Mouse (Mus musculus) intestine, embryonic 16.5 days (tissue): Measurements from ENCODE around the gene Rps13. TPM values are rescaled to one million over a fixed set of nuclear protein-coding genes. Genes with fewer than 3 reads are reported as not detected.

Experiments
- ATAC-seq: fragments of 200-750 bp; cut with Nextera tagmentation; 2 replicates; pipeline ENCODE4 v1.8.0; 2017; ENCODE audit warnings: moderate TSS enrichment, moderate library complexity
- H3K27ac ChIP-seq: fragments of 300-500 bp; sonication (generic); 2 replicates; pipeline ENCODE4 v1.5.1; 2014; ENCODE audit warnings: mild to moderate bottlenecking, low read length
- H3K27me3 ChIP-seq: fragments of 300-500 bp; sonication (generic); replicated peaks from 2 replicates; pipeline ENCODE4 v1.6.1; 2014; ENCODE audit warnings: low read length, control low read depth, mixed read lengths; ENCODE audit not compliant: control insufficient read depth, insufficient read depth
- H3K36me3 ChIP-seq: fragments of 300-500 bp; sonication (generic); 2 replicates; pipeline ENCODE4 v1.6.1; 2014; ENCODE audit warnings: low read length, control low read depth; ENCODE audit not compliant: control insufficient read depth, insufficient read depth
- H3K4me1 ChIP-seq: fragments of 300-500 bp; sonication (generic); 2 replicates; pipeline ENCODE4 v1.6.1; 2014; ENCODE audit warnings: low read length, control low read depth, mixed read lengths; ENCODE audit not compliant: control insufficient read depth, insufficient read depth
- H3K4me2 ChIP-seq: fragments of 300-500 bp; sonication (generic); 2 replicates; pipeline ENCODE4 v1.6.1; 2014; ENCODE audit warnings: low read depth, low read length, control low read depth
- H3K4me3 ChIP-seq: fragments of 300-500 bp; sonication (generic); 2 replicates; pipeline ENCODE4 v1.5.1; 2014; ENCODE audit warnings: mild to moderate bottlenecking, low read length
- H3K9ac ChIP-seq: fragments of 300-500 bp; sonication (generic); 2 replicates; pipeline ENCODE4 v1.6.1; 2014; ENCODE audit warnings: low read depth, low read length
- H3K9me3 ChIP-seq: fragments of 300-500 bp; sonication (generic); 2 replicates; pipeline ENCODE4 v1.6.1; 2016; ENCODE audit warnings: low read length, control low read depth; ENCODE audit not compliant: control insufficient read depth
- WGBS: fragments of 180-500 bp; shearing (Covaris S2); extraction: QIAGEN DNeasy Blood & Tissue Kit; methylation state at CpG from one replicate; pipeline ENCODE4 v1.1.7; 2014; 5-methylcytosine and 5-hydroxymethylcytosine counted together
- polyA plus RNA-seq: library from polyadenylated mRNA; unstranded; fragments of >200 nt; fragmentation: Nextera tagmentation; extraction: Ambion mirVana; gene quantifications from 2 replicates; pipeline ENCODE4 v1.2.1, GENCODE M21; 2015

The Rps13 gene
- polyA plus RNA-seq, 1 experiment from 2014 or later, result 753 TPM

DNA sequence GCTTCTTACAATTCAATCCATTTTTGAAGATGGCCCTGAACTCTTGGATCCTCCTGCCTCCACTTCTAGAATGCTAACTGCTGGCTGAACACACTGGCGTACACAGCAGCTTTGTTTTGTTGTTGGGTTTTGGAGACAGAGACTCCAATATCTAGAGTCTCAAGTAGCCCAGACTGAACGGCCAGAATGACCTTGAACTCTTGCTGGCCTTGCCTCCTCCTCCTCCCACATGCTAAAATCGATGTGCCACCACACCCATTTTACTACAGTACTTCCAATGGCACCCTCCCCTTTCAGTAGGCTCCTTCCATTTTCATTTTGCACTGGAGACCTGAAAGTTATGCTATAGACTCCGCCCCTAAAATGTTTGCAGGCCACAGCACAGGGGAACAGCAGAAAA is 32.9 kb downstream of the Rps13 start:
- no peaks in the 10 kb centered on the region for H3K27me3 ChIP-seq
- H3K27ac ChIP-seq, result peak overlapping the region; percentile 52; the same call in 1 of the 2 replicates
- H3K9ac ChIP-seq, result no peak overlapping the region
- peak; percentile 17; the same call in 1 of the 2 replicates for ATAC-seq
- no peak overlapping the region for H3K4me2 ChIP-seq
- no peaks in the 10 kb centered on the region for H3K9me3 ChIP-seq
- no peak overlapping the region for H3K4me3 ChIP-seq
- H3K36me3 ChIP-seq, result no peaks in the 10 kb centered on the region
- WGBS, result 70% methylated on average over 4 of the region's 4 CpGs
- H3K4me1 ChIP-seq, result peaks cover 20% of the 10 kb centered on the region

DNA sequence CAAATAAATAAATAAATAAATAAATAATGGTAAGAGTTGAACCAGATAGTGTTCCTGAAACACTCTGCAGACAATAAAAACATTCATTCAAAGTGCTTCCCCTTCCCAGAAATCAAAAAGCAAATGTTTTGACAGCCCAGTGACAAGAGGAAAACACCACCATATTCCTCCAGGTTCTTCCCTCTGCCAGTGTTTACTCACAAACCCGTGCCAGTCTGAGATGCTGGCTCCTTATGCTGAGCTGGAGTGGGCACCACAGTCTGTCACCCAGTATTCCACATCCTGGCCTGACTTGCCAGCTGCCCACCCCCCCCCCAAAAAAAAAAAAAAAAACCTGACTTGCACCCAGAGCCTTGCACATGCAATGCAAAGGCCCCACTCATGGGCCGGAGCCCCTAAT is 35.1 kb downstream of the Rps13 start:
- 72% methylated on average over 2 of the region's 2 CpGs for WGBS
- Histone ChIP-seq H3K36me3 (no peaks in the 10 kb centered on the region), H3K27ac (no peak overlapping the region), H3K4me3 (no peak overlapping the region), H3K9me3 (no peaks in the 10 kb centered on the region), H3K4me2 (no peak overlapping the region), H3K27me3 (no peaks in the 10 kb centered on the region), H3K4me1 (peaks cover 26% of the 10 kb centered on the region), H3K9ac (no peak overlapping the region)
- ATAC-seq, result no peak

DNA sequence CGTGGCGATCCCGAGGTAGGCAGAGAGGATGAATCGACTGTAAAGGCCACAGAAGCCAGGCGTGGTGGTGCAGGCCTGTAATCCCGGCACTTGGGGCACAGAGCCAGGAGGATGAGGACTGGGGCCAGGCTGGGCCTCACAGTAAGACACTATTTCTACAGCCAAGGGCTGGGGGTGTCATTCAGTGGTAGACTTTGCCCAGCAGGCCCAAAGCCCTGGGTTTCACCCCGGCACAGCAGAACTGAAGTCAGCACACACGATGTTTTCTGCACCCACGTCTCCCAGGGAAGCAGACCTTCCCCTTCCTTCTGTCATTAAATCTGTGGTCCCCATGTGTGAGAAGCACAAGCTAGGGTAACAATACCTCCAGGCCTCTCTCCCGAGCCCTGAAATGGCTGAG is 35.6 kb downstream of the Rps13 start:
- Histone ChIP-seq H3K9me3 (no peaks in the 10 kb centered on the region), H3K27me3 (no peaks in the 10 kb centered on the region), H3K36me3 (no peaks in the 10 kb centered on the region), H3K4me3 (no peak overlapping the region), H3K4me1 (peaks cover 26% of the 10 kb centered on the region), H3K9ac (peak overlapping the region; percentile 30; the same call in 1 of the 2 replicates), H3K4me2 (peak overlapping the region; percentile 37; the same call in 1 of the 2 replicates), H3K27ac (peak overlapping the region; percentile 74)
- peak; percentile 80 for ATAC-seq
- 57% methylated on average over 10 of the region's 10 CpGs for WGBS

DNA sequence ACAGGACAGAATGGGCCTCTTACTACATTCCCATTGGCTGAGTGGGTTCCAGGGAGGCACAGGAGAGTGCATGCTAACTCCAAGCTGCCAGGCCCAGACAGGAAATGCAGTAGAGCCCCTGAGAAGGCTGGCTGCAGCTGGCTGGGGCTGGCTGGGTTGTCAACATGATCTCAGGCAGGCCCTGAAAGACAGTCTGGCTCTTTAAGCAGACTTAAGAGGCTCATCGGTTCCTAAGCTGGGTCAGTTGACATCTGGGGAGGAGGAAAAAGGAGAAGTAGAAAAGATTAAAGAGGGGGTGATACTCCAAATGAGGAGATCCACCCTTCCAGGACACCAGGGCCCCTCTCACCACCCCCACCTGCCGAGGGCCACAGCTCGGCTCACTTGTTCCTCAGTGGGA is 39.0 kb downstream of the Rps13 start:
- Histone ChIP-seq H3K4me1 (peaks cover 33% of the 10 kb centered on the region), H3K27me3 (no peaks in the 10 kb centered on the region), H3K9me3 (no peaks in the 10 kb centered on the region), H3K4me3 (no peak overlapping the region), H3K9ac (no peak overlapping the region), H3K4me2 (no peak overlapping the region), H3K36me3 (no peaks in the 10 kb centered on the region), H3K27ac (peak overlapping the region; percentile 0; the same call in 1 of the 2 replicates)
- ATAC-seq, result no peak
- 50% methylated on average over 3 of the region's 3 CpGs for WGBS

DNA sequence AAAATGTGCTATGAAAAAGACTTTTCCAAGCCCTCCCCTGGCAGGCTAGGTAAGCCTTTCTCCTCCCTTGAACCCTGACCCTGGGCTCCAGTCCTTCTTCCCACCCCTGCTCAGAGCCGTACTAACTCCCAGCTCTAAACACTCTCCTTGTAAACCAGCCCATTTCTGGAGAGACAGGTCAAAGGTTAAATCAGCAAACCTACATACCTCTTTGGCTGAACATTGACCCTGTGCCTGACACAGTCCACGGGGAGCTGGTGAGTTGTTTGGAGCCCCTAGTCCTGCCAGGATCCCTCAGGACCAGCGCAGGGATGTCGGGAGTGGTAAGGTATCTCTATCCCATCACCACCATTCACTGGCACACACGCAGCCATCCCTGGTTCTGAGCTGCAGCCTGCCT is 41.6 kb downstream of the Rps13 start:
- Histone ChIP-seq H3K27me3 (no peaks in the 10 kb centered on the region), H3K9me3 (no peaks in the 10 kb centered on the region), H3K4me3 (no peak overlapping the region), H3K4me2 (no peak overlapping the region), H3K36me3 (no peaks in the 10 kb centered on the region), H3K9ac (no peak overlapping the region), H3K27ac (peak overlapping the region; percentile 62), H3K4me1 (peaks cover 49% of the 10 kb centered on the region)
- 30% methylated on average over 5 of the region's 5 CpGs for WGBS
- peak; percentile 54 for ATAC-seq

DNA sequence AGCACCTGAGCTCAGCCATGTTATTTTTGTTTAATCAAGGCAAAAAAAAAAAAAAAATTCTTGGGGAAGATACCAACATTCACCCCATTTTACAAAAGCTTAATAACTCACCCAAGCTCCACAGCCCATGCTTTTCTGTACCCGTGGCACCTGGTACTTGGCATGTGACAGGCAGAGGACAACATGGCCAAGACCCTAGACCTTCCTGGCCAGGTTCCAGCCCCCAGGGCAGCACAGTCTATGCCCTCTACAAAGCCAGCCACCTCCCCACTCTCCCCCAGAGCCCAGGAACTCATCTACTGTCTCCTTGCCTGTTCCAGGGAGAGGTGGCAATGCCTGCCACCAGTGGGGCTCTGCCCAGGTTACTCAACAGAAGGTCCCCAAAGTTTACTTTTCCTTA is 43.4 kb downstream of the Rps13 start:
- Histone ChIP-seq H3K4me1 (peaks cover 66% of the 10 kb centered on the region), H3K27ac (no peak overlapping the region), H3K4me3 (no peak overlapping the region), H3K9ac (no peak overlapping the region), H3K4me2 (no peak overlapping the region), H3K9me3 (no peaks in the 10 kb centered on the region), H3K27me3 (no peaks in the 10 kb centered on the region), H3K36me3 (no peaks in the 10 kb centered on the region)
- 70% methylated on average over 1 of the region's 1 CpGs for whole genome bisulfite sequencing
- no peak for ATAC-seq

DNA sequence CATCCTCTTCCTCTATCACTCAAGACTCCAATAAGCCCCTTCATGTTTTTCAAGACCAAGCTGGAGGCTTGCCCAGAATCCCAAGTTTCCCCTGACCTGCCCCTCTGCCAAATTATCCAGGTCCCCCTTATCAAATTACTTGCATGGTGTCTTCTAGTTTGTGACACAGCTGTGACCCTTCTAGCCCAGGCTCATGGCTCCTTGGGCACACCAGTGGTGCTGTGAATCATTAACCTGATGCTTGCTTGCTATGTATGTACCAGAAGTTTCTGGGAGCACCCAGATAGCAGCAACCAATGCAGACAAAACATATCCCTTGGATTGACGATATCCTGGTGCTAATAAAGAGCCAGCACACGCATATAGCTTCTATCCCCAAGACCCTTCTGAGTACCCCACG is 45.0 kb downstream of the Rps13 start:
- peak overlapping the region; percentile 83 for H3K27ac ChIP-seq
- no peak overlapping the region for H3K4me3 ChIP-seq
- no peaks in the 10 kb centered on the region for H3K27me3 ChIP-seq
- H3K9ac ChIP-seq, result no peak overlapping the region
- 0 out of 2 replicates have a peak, but pooled peaks have one; percentile 22 for ATAC-seq
- H3K9me3 ChIP-seq, result no peaks in the 10 kb centered on the region
- H3K4me2 ChIP-seq, result no peak overlapping the region
- WGBS, result 57% methylated on average over 3 of the region's 3 CpGs
- H3K4me1 ChIP-seq, result peaks cover 67% of the 10 kb centered on the region
- no peaks in the 10 kb centered on the region for H3K36me3 ChIP-seq

DNA sequence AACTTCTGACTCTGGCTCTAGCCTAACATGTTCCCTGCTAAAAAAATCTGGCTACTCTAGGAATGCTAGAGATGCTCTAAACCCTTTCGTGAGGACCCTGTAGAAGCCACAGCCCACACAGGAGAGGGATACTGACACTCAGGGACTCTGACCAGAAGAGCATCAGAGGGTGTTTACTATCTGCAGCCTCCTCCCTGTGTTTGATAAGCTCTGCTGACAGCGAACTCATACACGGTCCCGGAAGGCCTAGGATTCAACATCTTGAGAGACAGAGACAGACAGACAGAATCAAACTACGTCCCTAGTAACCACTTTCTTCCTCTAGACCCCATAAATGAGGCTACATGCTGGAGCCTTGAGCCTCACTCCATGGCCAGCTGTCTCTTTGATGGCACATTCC is 46.0 kb downstream of the Rps13 start:
- Histone ChIP-seq H3K4me2 (no peak overlapping the region), H3K9me3 (no peaks in the 10 kb centered on the region), H3K27ac (peak overlapping the region; percentile 83), H3K4me1 (peaks cover 69% of the 10 kb centered on the region), H3K9ac (0 out of 2 replicates have a peak overlapping the region, but pooled peaks have one; percentile 16), H3K36me3 (no peaks in the 10 kb centered on the region), H3K4me3 (no peak overlapping the region), H3K27me3 (no peaks in the 10 kb centered on the region)
- 50% methylated on average over 5 of the region's 5 CpGs for WGBS
- ATAC-seq, result no peak

DNA sequence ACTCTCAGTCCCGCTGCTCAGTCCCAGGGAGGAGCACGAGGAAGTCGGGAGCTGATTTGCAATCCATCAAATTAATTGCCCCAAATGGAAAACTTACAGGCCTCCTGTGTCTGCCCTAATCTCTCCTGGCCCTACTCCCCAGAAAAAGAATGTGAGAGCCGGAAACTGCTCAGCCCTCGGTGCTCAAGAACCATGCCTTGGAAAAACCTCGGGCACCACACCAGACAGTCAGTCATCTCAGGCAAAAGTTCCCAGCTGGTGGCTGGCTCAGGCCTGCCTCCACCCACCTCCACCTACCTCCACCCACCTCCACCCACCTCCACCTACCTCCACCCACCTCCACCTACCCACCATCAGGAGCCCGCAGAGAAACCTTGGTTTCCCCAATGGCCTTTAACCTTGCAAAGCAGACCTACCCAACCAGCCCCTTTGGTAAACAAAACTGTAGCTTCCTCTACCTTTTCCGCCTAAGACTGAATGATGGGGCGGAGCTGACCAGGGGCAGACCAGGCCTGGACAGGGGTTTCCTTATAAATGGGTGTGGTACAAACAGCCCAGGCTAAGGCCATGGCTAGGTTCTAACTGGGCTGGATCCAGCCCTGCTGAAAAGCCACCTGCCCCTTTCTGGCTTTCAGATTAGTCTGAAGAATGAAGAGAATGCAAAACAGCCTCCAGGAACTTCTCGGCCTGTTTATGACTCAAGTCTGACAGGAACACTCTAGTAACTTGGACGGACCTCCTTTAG is 47.2 kb downstream of the Rps13 start:
- Histone ChIP-seq H3K9me3 (no peaks in the 10 kb centered on the region), H3K4me2 (peak overlapping the region; percentile 23; the same call in 1 of the 2 replicates), H3K9ac (no peak overlapping the region), H3K27ac (peak overlapping the region; percentile 83), H3K27me3 (no peaks in the 10 kb centered on the region), H3K36me3 (no peaks in the 10 kb centered on the region), H3K4me3 (no peak overlapping the region), H3K4me1 (peaks cover 67% of the 10 kb centered on the region)
- peak; percentile 83 for ATAC-seq
- WGBS, result 19% methylated on average over 11 of the region's 11 CpGs
